Mouse (Mus musculus): ENCODE measurements at regions not wholly inside any gene's neighbourhood (a gene's known extent, or its start where the extent isn't known, plus 50 kb on each side); places are given as distances from the start of the nearest gene placed in this dataset.

DNA sequence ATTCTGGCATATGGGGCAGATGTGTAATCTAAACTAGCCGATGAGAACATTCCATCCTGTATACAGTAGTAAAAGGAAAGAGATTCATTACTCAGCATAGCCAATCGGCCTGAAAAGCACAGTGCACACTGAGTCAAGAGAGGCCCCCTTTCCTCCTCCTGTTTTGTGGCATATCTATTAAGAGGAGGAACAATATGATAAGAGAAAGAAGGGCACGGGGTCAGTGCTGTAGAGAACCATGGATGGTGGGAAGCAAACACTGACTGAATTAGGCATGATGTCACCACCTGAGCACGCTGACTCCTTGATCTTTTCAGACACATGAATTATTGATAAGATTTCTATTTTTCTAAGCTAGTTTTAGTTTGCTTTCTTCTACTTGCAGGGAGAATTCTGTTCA, 554.5 kb upstream of the Adamts9 start:
- no peaks in the 10 kb centered on the region for H3K36me3 ChIP-seq (ENCODE audit: control insufficient read depth in 1 of 2, insufficient read depth in 2 of 2, low read length in 2 of 2)
- H3K9ac ChIP-seq (ENCODE audit: control insufficient read depth, low read depth, low read length, poor library complexity, severe bottlenecking): no peak overlapping the region
- no peaks in the 10 kb centered on the region for H3K79me2 ChIP-seq (ENCODE audit: control insufficient read depth, insufficient read depth, low read length, poor library complexity)
- no peaks in the 10 kb centered on the region for H3K27me3 ChIP-seq (ENCODE audit: control insufficient read depth in 1 of 2, insufficient read depth in 2 of 2, low read length in 2 of 2)
- no peaks in the 10 kb centered on the region for H3K9me3 ChIP-seq (replicated peaks; ENCODE audit: insufficient read depth, low read length)
- no peak overlapping the region for H3K27ac ChIP-seq (ENCODE audit: control insufficient read depth, low read depth, low read length)
- TF ChIP-seq UBTF (IDR thresholded peaks at IDR 0.05; ENCODE audit: borderline replicate concordance, insufficient read depth, low read depth, low read length) (no peak), EP300 (IDR thresholded peaks at IDR 0.05; ENCODE audit: low read depth in 1 of 2, low read length in 2 of 2) (no peak), USF1 (IDR thresholded peaks at IDR 0.05; ENCODE audit: low read depth, low read length) (no peak), TAL1 (IDR thresholded peaks at IDR 0.05; ENCODE audit: low read length) (no peak), SIN3A (IDR thresholded peaks at IDR 0.05; ENCODE audit: low read length) (no peak), USF2 (IDR thresholded peaks at IDR 0.05; ENCODE audit: borderline replicate concordance in 1 of 2, insufficient read depth in 1 of 2, low read depth in 1 of 2, low read length in 2 of 2) (no peak), E2F4 (IDR thresholded peaks at IDR 0.05; ENCODE audit: borderline replicate concordance, low read depth, low read length) (no peak), KAT2A (conservative IDR thresholded peaks at IDR 0.05; ENCODE audit: low read depth, low read length) (no peak), SMC3 (IDR thresholded peaks at IDR 0.05; ENCODE audit: low read depth, low read length) (no peak), ELF1 (IDR thresholded peaks at IDR 0.05; ENCODE audit: low read depth, low read length) (no peak), ZKSCAN1 (IDR thresholded peaks at IDR 0.05; ENCODE audit: low read depth, low read length) (no peak), POLR2AphosphoS2 (IDR thresholded peaks at IDR 0.05; ENCODE audit: low read length) (no peak), MAX (IDR thresholded peaks at IDR 0.05; ENCODE audit: low read length) (no peak), NELFE (IDR thresholded peaks at IDR 0.05; ENCODE audit: low read depth, low read length) (no peak), ZC3H11A (IDR thresholded peaks at IDR 0.05; ENCODE audit: low read depth, low read length) (no peak), MEF2A (IDR thresholded peaks at IDR 0.05; ENCODE audit: extremely low read depth, insufficient replicate concordance, low read depth, low read length, poor library complexity, severe bottlenecking) (no peak), CTCF (IDR thresholded peaks at IDR 0.05 in 2 of 3, conservative IDR thresholded peaks at IDR 0.05 in 1 of 3; ENCODE audit: control insufficient read depth in 1 of 3, insufficient read depth in 1 of 3, low read depth in 2 of 3, low read length in 3 of 3, poor library complexity in 1 of 3, severe bottlenecking in 1 of 3) (no peak), GABPA (IDR thresholded peaks at IDR 0.05; ENCODE audit: low read depth, low read length) (no peak), MXI1 (IDR thresholded peaks at IDR 0.05; ENCODE audit: low read depth, low read length) (no peak), GATA1 (IDR thresholded peaks at IDR 0.05; ENCODE audit: low read depth, low read length) (no peak)
- no peak for DNase-seq (ENCODE audit: low read depth, low spot score)
- H3K4me3 ChIP-seq (ENCODE audit: control insufficient read depth in 1 of 2, insufficient read depth in 1 of 2, low read depth in 2 of 2, low read length in 2 of 2): no peak overlapping the region
- no peaks in the 10 kb centered on the region for H3K4me1 ChIP-seq (ENCODE audit: control insufficient read depth in 1 of 2, insufficient read depth in 2 of 2, low read length in 2 of 2)

DNA sequence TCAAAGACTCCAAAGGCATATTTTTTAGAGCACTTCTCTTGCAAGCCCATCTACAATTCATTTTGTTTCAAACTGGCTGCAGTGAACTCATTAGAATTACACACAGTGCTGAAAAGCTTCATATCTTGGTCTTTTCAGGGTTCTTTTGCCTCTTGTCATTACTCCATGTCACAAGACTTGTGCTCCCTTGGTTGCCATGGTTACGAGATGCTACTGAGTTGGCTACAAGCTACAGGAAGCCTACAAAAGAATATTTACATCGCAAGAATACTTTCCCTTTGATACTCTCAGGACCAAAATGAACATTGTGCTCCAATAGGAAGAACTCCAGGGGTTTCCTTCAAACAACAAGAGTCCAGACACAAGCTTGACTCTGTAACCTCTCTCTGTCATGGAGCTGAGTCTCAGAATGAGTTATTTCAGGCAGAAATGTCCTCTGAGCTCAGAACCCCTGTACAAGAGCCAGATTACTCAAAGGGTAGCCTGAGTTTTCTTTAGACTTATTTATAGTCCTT, 545.2 kb upstream of the Adamts9 start:
- TF ChIP-seq RAD21 (IDR thresholded peaks at IDR 0.05; ENCODE audit: low read depth, low read length) (no peak), POLR2AphosphoS5 (IDR thresholded peaks at IDR 0.05; ENCODE audit: borderline replicate concordance, low read depth, low read length) (no peak)
- no peaks in the 10 kb centered on the region for H3K9me3 ChIP-seq (replicated peaks; ENCODE audit: insufficient read depth, low read length)

More for the DNA sequence above, 545.2 kb upstream of the Adamts9 start:
- DNase-seq (ENCODE audit: low read depth, low spot score): no peak
- Histone ChIP-seq H3K4me3 (ENCODE audit: control insufficient read depth in 1 of 2, insufficient read depth in 1 of 2, low read depth in 2 of 2, low read length in 2 of 2) (no peak overlapping the region), H3K4me1 (ENCODE audit: control insufficient read depth in 1 of 2, insufficient read depth in 2 of 2, low read length in 2 of 2) (no peaks in the 10 kb centered on the region), H3K36me3 (ENCODE audit: control insufficient read depth in 1 of 2, insufficient read depth in 2 of 2, low read length in 2 of 2) (no peaks in the 10 kb centered on the region), H3K27me3 (ENCODE audit: control insufficient read depth in 1 of 2, insufficient read depth in 2 of 2, low read length in 2 of 2) (no peaks in the 10 kb centered on the region), H3K27ac (ENCODE audit: control insufficient read depth, low read depth, low read length) (no peak overlapping the region), H3K79me2 (ENCODE audit: control insufficient read depth, insufficient read depth, low read length, poor library complexity) (no peaks in the 10 kb centered on the region), H3K9ac (ENCODE audit: control insufficient read depth, low read depth, low read length, poor library complexity, severe bottlenecking) (no peak overlapping the region)
